Mouse (Mus musculus): ENCODE results near the gene Stab1.

The Stab1 gene

GRCm38 (mm10) chr14:31168425-31168824, at the start of gene Stab1:
Stab1 (minus strand) TSS chr14:31168641.
- DNase-seq (ENCODE audit: low spot score), result peak; percentile 29

- peak; percentile 67 for DNase-seq (ENCODE audit: low spot score)
These were observed 49.2 kb upstream of the Stab1 start, which contains the start of gene Sema3g for GRCm38 (mm10) chr14:31217666-31218065. Sema3g (plus strand) TSS chr14:31217860.

- no peak for DNase-seq (ENCODE audit: low spot score)
These were observed 48.4 kb upstream of the Stab1 start, which contains the start of gene Nisch for GRCm38 (mm10) chr14:31216846-31217245. Nisch (minus strand) TSS chr14:31216946.

GRCm38 (mm10) chr14:31215157-31216002, 46.9 kb upstream of the Stab1 start:
- DNase-seq (ENCODE audit: low spot score), result no peak

- DNase-seq (ENCODE audit: low spot score), result no peak
These were observed 46.2 kb upstream of the Stab1 start for GRCm38 (mm10) chr14:31214684-31215083.

GRCm38 (mm10) chr14:31213868-31214267, 45.4 kb upstream of the Stab1 start:
- DNase-seq (ENCODE audit: low spot score), result peak; percentile 45

- DNase-seq (ENCODE audit: low spot score), result no peak
These were observed 44.1 kb upstream of the Stab1 start for GRCm38 (mm10) chr14:31212499-31212898.

- DNase-seq (ENCODE audit: low spot score), result no peak
These were observed 43.4 kb upstream of the Stab1 start for GRCm38 (mm10) chr14:31211854-31212253.

- no peak for DNase-seq (ENCODE audit: low spot score)
These were observed 40.7 kb upstream of the Stab1 start for GRCm38 (mm10) chr14:31209133-31209557.

- peak; percentile 65 for DNase-seq (ENCODE audit: low spot score)
These were observed 39.6 kb upstream of the Stab1 start, which contains the start of gene Tnnc1 for GRCm38 (mm10) chr14:31208084-31208483. Tnnc1 (plus strand) TSS chr14:31208312.

- no peak for DNase-seq (ENCODE audit: low spot score)
These were observed 38.8 kb upstream of the Stab1 start for GRCm38 (mm10) chr14:31207070-31207830.

GRCm38 (mm10) chr14:31206472-31206981, 38.1 kb upstream of the Stab1 start:
- peak; percentile 94 for DNase-seq (ENCODE audit: low spot score)

- DNase-seq (ENCODE audit: low spot score), result peak; percentile 68
These were observed 37.4 kb upstream of the Stab1 start for GRCm38 (mm10) chr14:31205562-31206467.

GRCm38 (mm10) chr14:31205244-31205561, 36.8 kb upstream of the Stab1 start:
- no peak for DNase-seq (ENCODE audit: low spot score)

- no peak for DNase-seq (ENCODE audit: low spot score)
These were observed 36.4 kb upstream of the Stab1 start for GRCm38 (mm10) chr14:31204844-31205243.

- DNase-seq (ENCODE audit: low spot score), result no peak
These were observed 31.6 kb upstream of the Stab1 start for GRCm38 (mm10) chr14:31200038-31200437.

- no peak for DNase-seq (ENCODE audit: low spot score)
These were observed 31.2 kb upstream of the Stab1 start for GRCm38 (mm10) chr14:31199599-31199998.

GRCm38 (mm10) chr14:31197547-31198516, 29.4 kb upstream of the Stab1 start:
- no peak for DNase-seq (ENCODE audit: low spot score)

- no peak for DNase-seq (ENCODE audit: low spot score)
These were observed 27.5 kb upstream of the Stab1 start for GRCm38 (mm10) chr14:31195968-31196367.

- DNase-seq (ENCODE audit: low spot score), result no peak
These were observed 27.1 kb upstream of the Stab1 start for GRCm38 (mm10) chr14:31195521-31195920.
